Mouse (Mus musculus) liver, embryonic 14.5 days (tissue): ENCODE data around the gene Nlrc3.

Experiments
- CTCF ChIP-seq: IDR thresholded peaks from 2 replicates; pipeline ENCODE4 v1.5.1; 2016; ENCODE audit warnings: antibody characterized with exemption, low read depth, control low read depth
- EP300 ChIP-seq: IDR thresholded peaks from 2 replicates; pipeline ENCODE4 v1.6.1; 2016; ENCODE audit warnings: antibody characterized with exemption, low read depth

DNA sequence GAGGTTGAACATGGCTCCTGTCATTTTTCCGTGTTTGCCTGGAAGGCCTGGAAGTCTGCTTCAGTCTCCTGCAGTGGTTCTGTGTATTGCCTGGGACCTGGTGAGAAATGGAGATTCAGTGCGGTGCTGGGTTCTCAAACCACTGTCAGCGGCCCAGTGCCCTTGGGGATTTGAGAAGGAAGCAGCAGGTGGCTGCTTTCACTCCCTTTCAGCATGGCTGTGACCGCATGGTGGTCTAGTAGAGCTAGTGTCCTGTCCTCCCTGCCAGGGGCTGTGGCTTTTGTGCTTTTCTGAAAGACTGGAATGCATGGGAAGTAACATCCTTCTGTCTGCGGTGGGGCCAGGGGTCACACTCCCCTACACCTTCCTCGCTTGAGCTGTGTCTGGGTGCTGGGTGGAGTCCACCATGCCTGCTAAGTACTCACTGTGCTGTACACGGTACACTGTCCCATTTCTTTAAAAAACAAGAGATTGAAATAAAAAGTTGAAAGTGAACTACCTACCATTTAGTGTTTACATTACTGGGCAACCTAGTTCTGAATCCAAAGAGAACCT lies 6.8 kb upstream of the Nlrc3 start:
- TF ChIP-seq CTCF: no peak
- TF ChIP-seq EP300: no peak
